Mouse (Mus musculus) forebrain, embryonic 15.5 days (tissue): ENCODE results near the gene Alkbh5. TPM values are rescaled to one million over a fixed set of nuclear protein-coding genes. Genes with fewer than 3 reads are reported as not detected.

Experiments used
- ATAC-seq: fragments of 200-750 bp; cut with Nextera tagmentation; replicated peaks from 2 replicates; pipeline ENCODE4 v1.8.0; 2017; ENCODE audit warnings: mild to moderate bottlenecking, moderate TSS enrichment, moderate library complexity
- H3K27ac ChIP-seq: fragments of 300-500 bp; sonication (generic); replicated peaks from 2 replicates; pipeline ENCODE4 v1.5.1; 2015; ENCODE audit warnings: mild to moderate bottlenecking, inconsistent platforms
- H3K27me3 ChIP-seq: fragments of 300-500 bp; sonication (generic); 2 replicates; pipeline ENCODE4 v1.6.1; 2015; ENCODE audit warnings: inconsistent platforms
- H3K36me3 ChIP-seq: fragments of 300-500 bp; sonication (generic); 2 replicates; pipeline ENCODE4 v1.6.1; 2015; ENCODE audit warnings: mild to moderate bottlenecking, inconsistent platforms
- H3K4me1 ChIP-seq: fragments of 300-500 bp; sonication (generic); 2 replicates; pipeline ENCODE4 v1.6.1; 2015; ENCODE audit warnings: inconsistent platforms
- H3K4me2 ChIP-seq: fragments of 300-500 bp; sonication (generic); replicated peaks from 2 replicates; pipeline ENCODE4 v1.6.1; 2015; ENCODE audit warnings: mild to moderate bottlenecking, inconsistent platforms
- H3K4me3 ChIP-seq: fragments of 300-500 bp; sonication (generic); 2 replicates; pipeline ENCODE4 v1.5.1; 2015; ENCODE audit warnings: mild to moderate bottlenecking, inconsistent platforms
- H3K9ac ChIP-seq: fragments of 300-500 bp; sonication (generic); replicated peaks from 2 replicates; pipeline ENCODE4 v1.6.1; 2015; ENCODE audit warnings: mild to moderate bottlenecking, inconsistent platforms
- H3K9me3 ChIP-seq: fragments of 300-500 bp; sonication (generic); 2 replicates; pipeline ENCODE4 v1.6.1; 2016; ENCODE audit warnings: inconsistent platforms
- WGBS: fragments of 180-500 bp; shearing (Covaris S2); methylation state at CpG from one replicate; pipeline ENCODE4 v1.1.7; 2015; ENCODE audit warnings: mixed read lengths; 5-methylcytosine and 5-hydroxymethylcytosine counted together
- polyA plus RNA-seq: library from polyadenylated mRNA; unstranded; fragments of >200 nt; fragmentation: Nextera tagmentation; extraction: Ambion mirVana; gene quantifications from 2 replicates; pipeline ENCODE4 v1.2.1, GENCODE M21; 2015

Alkbh5 gene
- 27.5 and 27.9 TPM in 2 replicates for polyA plus RNA-seq

DNA sequence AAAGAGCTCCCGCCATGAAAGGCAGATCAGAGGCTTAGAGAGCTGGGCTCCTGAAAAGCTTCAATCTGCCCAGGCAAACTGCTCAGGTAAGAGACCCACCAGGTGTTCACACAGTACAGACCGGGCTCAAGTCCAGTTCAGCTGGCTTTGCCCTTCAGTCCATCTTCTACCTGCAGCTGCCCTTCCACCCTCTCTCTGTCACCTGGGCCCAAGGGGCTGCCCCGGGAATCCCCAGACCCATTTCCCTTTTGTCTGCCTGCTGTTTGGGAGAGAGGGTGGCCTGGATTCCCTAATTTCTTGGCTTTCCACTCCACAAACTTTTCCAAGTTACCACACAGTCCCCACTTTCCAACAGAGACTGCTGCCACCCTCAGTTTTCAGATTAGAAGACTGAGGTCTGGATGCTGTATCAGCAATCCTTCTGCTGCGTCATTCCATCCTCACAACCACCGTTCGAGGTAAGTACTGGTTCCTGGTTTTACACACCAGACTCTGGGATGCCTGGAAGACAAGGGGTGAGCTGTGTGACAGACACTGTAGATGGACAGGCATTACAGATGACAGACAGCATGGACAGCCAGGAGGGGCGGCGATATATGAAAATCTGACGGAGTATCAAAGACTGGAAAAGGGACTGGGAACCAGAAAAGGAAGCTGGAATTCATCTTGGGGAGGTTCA is at the start of gene Alkbh5:
Alkbh5 (plus strand) TSS at position 202 of the 679 bp plus-strand sequence.
- no peak for ATAC-seq
- Histone ChIP-seq H3K9ac (peak within 1 kb of the TSS; percentile 78), H3K4me1 (peaks cover 37% of the 10 kb centered on the region), H3K4me2 (peak within 1 kb of the TSS; percentile 95), H3K27me3 (no peaks in the 10 kb centered on the region), H3K9me3 (no peaks in the 10 kb centered on the region), H3K36me3 (no peaks in the 10 kb centered on the region), H3K27ac (peak within 1 kb of the TSS; percentile 98), H3K4me3 (peak within 1 kb of the TSS; percentile 90)
- WGBS, result 18% methylated on average over 9 of the region's 9 CpGs

DNA sequence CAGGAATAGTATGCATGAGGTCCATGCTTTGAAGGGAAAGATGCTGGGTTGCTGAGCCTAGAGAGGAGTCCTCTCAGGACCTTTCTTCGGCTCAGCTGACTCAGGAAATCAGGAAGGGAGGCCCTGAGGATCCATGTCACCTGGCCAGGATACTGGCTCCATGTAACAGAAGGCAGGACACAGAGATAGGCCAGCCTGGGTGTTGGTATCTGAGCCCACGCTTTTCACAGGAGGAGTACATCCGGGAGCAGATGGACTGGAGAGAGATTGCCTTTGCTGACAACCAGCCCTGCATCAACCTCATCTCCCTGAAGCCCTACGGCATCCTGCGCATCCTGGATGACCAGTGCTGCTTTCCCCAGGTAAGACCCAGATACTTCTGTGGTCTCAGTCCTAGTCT is 43.5 kb upstream of the Alkbh5 start:
- no peaks in the 10 kb centered on the region for H3K4me1 ChIP-seq
- H3K27me3 ChIP-seq, result no peaks in the 10 kb centered on the region
- WGBS, result 91% methylated on average over 5 of the region's 5 CpGs
- no peaks in the 10 kb centered on the region for H3K36me3 ChIP-seq
- H3K4me2 ChIP-seq, result no peak overlapping the region
- H3K9ac ChIP-seq, result no peak overlapping the region
- no peak overlapping the region for H3K27ac ChIP-seq
- no peak overlapping the region for H3K4me3 ChIP-seq
- no peak for ATAC-seq
- H3K9me3 ChIP-seq, result no peaks in the 10 kb centered on the region

DNA sequence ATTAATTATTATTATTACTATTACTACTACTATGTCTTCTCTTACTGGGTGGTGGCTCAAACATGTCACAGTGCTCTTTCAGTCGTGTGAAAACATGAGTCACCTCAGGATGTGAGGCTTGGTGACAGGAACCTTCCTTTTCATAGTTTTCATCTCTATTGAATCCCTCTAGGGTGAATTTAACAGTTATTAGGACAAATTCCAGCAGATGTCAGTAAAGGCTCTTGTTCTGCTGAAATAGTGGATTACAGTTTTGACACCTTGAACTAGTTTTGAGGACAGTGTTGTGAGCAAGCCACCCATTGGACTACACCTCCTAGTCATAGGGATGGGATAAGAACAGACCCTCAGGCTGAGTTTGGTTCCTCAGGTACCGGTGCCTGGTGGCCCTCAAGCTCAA is 40.5 kb upstream of the Alkbh5 start:
- Histone ChIP-seq H3K36me3 (no peaks in the 10 kb centered on the region), H3K4me1 (no peaks in the 10 kb centered on the region), H3K9ac (no peak overlapping the region), H3K9me3 (no peaks in the 10 kb centered on the region), H3K27me3 (no peaks in the 10 kb centered on the region), H3K4me3 (no peak overlapping the region), H3K27ac (no peak overlapping the region), H3K4me2 (no peak overlapping the region)
- 73% methylated on average over 2 of the region's 2 CpGs for WGBS
- ATAC-seq, result no peak

DNA sequence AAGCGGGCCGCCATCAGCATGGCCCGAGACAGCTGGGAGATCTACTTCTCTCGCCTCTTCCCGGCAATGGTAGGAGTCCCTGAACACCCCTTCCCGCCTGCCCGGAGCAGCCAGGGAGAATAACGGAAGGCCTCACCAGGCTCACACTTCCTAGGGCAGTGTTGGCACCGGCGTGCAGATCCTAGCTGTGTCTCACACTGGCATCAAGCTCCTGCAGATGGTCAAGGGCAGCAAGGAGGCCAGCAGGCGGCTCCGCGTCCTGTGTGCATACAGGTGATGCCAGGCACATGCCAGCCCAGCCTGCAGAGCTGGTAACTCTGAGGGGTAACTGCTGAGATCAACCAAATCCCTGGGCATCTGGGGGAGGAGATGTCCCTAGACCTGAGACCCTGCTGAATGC is 28.9 kb upstream of the Alkbh5 start:
- Histone ChIP-seq H3K27ac (no peak overlapping the region), H3K9ac (no peak overlapping the region), H3K4me1 (peaks cover 10% of the 10 kb centered on the region), H3K27me3 (peaks cover 25% of the 10 kb centered on the region), H3K4me3 (no peak overlapping the region), H3K9me3 (no peaks in the 10 kb centered on the region), H3K36me3 (no peaks in the 10 kb centered on the region), H3K4me2 (no peak overlapping the region)
- ATAC-seq, result no peak
- 84% methylated on average over 13 of the region's 13 CpGs for WGBS

DNA sequence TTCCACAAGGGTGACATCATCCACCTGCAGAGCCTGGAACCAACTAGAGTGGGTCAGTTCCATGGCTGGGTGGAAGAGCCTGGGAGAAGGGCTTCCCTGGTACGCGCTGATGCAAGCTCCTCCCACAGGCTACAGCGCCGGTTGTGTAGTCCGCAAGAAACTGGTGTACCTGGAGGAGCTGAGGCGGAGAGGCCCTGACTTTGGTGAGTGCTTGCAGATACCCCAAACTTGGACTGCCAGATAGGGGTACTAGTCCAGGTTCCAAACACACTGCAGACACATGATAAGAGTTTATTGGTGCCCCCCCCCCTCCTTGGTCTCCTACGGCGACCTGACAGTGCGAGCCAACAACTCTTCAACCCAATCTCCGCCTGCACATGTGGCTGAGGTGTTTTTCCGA is 27.2 kb upstream of the Alkbh5 start:
- 0 out of 2 replicates have a peak, but pooled peaks have one; percentile 19 for ATAC-seq
- H3K27me3 ChIP-seq, result peaks cover 21% of the 10 kb centered on the region
- H3K27ac ChIP-seq, result no peak overlapping the region
- no peaks in the 10 kb centered on the region for H3K9me3 ChIP-seq
- H3K36me3 ChIP-seq, result no peaks in the 10 kb centered on the region
- peaks cover 10% of the 10 kb centered on the region for H3K4me1 ChIP-seq
- H3K4me2 ChIP-seq, result peak overlapping the region; percentile 58
- H3K4me3 ChIP-seq, result peak overlapping the region; percentile 38
- WGBS, result 5% methylated on average over 11 of the region's 11 CpGs
- peak overlapping the region; percentile 35; the same call in 1 of the 2 replicates for H3K9ac ChIP-seq

DNA sequence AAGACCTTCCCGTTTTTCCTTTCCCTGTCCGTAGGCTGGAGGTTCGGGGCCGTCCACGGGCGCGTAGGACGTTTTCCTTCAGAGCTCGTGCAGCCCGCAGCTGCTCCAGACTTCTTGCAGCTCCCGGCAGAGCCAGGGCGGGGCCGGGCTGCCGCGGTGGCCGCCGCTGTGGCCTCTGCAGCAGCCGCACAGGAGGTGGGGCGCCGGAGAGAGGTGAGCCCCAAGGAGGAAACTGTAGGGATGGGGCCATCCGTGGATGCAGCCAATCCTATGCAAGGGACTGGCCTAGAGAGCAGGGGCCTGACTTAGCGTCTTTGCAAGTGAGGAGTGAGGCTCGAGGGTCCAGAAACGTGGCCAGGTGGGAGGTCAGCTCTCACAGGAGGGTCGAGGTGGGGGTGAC is 26.7 kb upstream of the Alkbh5 start:
- Histone ChIP-seq H3K4me3 (peak overlapping the region; percentile 38), H3K27ac (no peak overlapping the region), H3K27me3 (peaks cover 21% of the 10 kb centered on the region), H3K4me2 (peak overlapping the region; percentile 58), H3K9me3 (no peaks in the 10 kb centered on the region), H3K36me3 (no peaks in the 10 kb centered on the region), H3K4me1 (peaks cover 10% of the 10 kb centered on the region), H3K9ac (peak overlapping the region; percentile 35; the same call in 1 of the 2 replicates)
- no peak for ATAC-seq
- 0% methylated on average over 25 of the region's 25 CpGs for WGBS

DNA sequence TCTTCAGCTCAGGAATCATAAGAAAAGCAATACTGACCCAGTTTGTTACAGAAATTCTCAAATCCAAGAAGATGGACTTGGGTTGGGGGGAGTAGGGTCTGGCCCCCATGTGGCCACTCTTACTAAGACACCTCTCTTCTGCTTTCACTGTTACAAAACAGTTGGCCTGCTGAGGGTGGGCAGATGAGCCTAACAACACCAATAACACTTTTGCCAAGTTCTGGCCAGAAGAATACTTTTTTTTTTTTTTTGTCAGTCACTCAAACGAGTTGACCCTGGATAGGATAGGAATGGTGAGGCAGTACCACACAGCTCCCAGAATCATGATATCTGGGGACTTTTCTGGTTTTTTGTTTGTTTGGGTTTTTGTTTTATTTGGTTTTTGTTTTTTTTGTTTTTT is 24.3 kb upstream of the Alkbh5 start:
- H3K4me2 ChIP-seq, result no peak overlapping the region
- peaks cover 21% of the 10 kb centered on the region for H3K27me3 ChIP-seq
- no peaks in the 10 kb centered on the region for H3K9me3 ChIP-seq
- no peak overlapping the region for H3K9ac ChIP-seq
- WGBS, result 70% methylated on average over 1 of the region's 1 CpGs
- no peak for ATAC-seq
- H3K27ac ChIP-seq, result no peak overlapping the region
- peaks cover 10% of the 10 kb centered on the region for H3K4me1 ChIP-seq
- no peaks in the 10 kb centered on the region for H3K36me3 ChIP-seq
- H3K4me3 ChIP-seq, result no peak overlapping the region

DNA sequence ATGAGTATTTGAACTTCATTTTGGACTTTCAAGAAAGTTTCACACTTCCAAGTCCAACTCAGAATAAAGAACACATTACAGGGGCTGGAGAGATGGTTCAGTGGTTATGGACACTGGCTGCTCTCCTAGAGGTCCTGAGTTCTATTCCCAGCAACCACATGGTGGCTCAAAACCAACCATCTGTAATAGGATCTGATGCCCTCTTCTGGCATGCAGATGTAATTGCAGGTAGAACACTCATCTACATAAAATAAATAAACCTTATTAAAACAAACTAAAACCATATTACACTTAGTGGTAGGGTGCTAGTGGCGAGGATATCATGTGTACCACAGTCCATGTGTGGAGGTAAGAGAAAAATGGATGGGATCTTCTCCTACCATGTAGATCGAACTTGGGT is 23.7 kb upstream of the Alkbh5 start:
- Histone ChIP-seq H3K27me3 (peaks cover 21% of the 10 kb centered on the region), H3K4me2 (no peak overlapping the region), H3K4me1 (peaks cover 10% of the 10 kb centered on the region), H3K4me3 (no peak overlapping the region), H3K27ac (no peak overlapping the region), H3K36me3 (no peaks in the 10 kb centered on the region), H3K9me3 (no peaks in the 10 kb centered on the region), H3K9ac (no peak overlapping the region)
- WGBS, result 76% methylated on average over 2 of the region's 2 CpGs
- no peak for ATAC-seq

DNA sequence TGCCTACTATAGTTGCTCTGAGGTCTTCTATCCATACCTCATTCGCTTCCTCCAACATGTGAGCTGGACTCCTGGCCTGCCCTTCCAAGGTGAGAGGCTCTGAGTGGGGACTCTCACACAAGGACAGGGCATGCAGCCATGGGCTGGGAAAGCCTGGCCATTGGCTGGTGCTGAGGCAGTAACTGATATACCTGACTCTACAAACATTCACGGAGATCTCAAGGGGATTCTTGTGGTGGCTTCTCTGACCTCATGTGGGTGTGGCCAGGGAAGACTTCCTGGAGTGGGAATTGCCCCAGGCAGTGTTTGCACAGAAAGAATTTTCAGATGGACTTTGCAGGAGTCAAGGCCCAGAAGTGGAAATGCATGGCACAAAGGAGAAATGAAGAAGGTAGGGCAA is 21.2 kb upstream of the Alkbh5 start:
- Histone ChIP-seq H3K27me3 (peaks cover 9% of the 10 kb centered on the region), H3K4me3 (no peak overlapping the region), H3K36me3 (no peaks in the 10 kb centered on the region), H3K4me2 (no peak overlapping the region), H3K4me1 (no peaks in the 10 kb centered on the region), H3K9me3 (no peaks in the 10 kb centered on the region), H3K9ac (no peak overlapping the region), H3K27ac (no peak overlapping the region)
- WGBS, result 76% methylated on average over 2 of the region's 2 CpGs
- ATAC-seq, result no peak

DNA sequence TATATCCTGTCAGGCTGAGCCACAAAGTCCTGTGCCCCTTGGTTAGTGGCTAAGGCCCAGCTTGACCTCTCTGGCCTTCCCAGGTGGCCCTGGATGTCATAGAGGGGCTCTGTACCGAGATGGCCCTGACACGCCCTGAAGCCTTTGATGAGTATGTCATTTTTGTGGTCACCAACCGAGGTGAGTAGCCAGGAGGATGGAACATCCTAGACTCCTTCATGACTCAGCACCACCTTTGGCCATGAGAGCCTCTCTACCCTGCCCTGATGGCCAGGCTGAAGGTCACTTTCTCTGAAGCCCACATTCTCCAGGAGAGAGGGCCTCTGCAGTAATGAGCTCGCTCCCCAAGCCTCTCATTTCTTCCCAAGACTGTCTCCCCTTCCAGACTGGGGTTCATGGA is 17.9 kb upstream of the Alkbh5 start:
- no peaks in the 10 kb centered on the region for H3K4me1 ChIP-seq
- WGBS, result 85% methylated on average over 4 of the region's 4 CpGs
- no peak overlapping the region for H3K4me3 ChIP-seq
- no peak overlapping the region for H3K9ac ChIP-seq
- ATAC-seq, result no peak
- H3K9me3 ChIP-seq, result no peaks in the 10 kb centered on the region
- H3K27me3 ChIP-seq, result no peaks in the 10 kb centered on the region
- no peak overlapping the region for H3K4me2 ChIP-seq
- no peaks in the 10 kb centered on the region for H3K36me3 ChIP-seq
- no peak overlapping the region for H3K27ac ChIP-seq

DNA sequence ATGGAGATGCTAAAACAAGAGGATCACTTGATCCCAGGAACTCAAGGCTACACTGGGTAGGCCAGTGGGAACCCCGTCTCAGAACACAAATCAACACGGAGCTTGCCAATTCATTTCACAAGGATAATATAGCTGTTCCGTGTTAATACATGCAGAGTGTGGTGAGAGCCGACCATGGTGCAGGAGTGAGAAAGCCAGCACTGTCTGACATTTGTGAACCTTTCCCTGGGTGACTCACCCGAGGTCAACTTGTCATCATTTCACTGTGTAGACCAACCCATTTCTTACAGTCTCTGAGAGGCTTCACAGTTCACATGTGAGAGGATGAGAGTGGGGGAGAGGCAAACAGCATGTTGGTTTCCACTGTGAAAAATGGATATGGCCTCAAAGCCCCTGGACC is 14.2 kb upstream of the Alkbh5 start:
- no peaks in the 10 kb centered on the region for H3K27me3 ChIP-seq
- H3K4me1 ChIP-seq, result no peaks in the 10 kb centered on the region
- WGBS, result 76% methylated on average over 5 of the region's 5 CpGs
- no peak overlapping the region for H3K4me3 ChIP-seq
- H3K36me3 ChIP-seq, result no peaks in the 10 kb centered on the region
- H3K9ac ChIP-seq, result no peak overlapping the region
- no peak overlapping the region for H3K27ac ChIP-seq
- no peaks in the 10 kb centered on the region for H3K9me3 ChIP-seq
- H3K4me2 ChIP-seq, result no peak overlapping the region
- no peak for ATAC-seq

DNA sequence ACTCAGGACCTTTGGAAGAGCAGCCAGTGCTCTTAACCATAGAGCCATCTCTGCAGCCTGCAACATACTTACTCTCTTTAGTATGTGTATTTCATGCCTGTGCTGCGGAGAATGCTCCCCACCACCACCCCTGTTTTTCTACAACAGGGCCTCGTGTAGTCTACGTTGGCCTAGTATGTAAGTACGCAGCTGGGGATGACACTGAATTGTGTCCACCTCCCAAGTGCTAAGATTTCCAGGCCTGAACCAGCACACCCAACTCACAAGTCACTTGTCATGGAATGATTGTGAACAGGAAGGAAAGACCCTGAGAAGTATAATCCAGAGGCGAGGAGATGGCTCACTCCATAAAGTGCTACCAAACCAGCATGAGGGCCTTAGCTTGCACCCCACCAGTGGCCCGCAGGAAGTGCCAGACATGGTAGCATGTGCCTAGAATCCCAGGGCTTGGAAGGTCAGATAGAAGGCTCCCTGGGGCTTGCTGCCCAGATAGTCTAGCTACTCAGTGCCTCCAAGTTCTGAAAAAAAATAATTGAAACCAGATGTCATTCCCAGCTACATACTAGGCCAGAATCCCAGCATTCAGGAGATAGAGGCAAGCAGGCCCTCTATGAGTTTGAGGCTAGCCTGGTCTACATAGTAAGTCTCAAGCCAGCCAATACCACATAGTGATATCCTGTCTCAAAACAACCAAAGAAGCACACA is 13.4 kb upstream of the Alkbh5 start:
- Histone ChIP-seq H3K9me3 (no peaks in the 10 kb centered on the region), H3K4me1 (no peaks in the 10 kb centered on the region), H3K9ac (no peak overlapping the region), H3K27ac (no peak overlapping the region), H3K4me3 (no peak overlapping the region), H3K36me3 (no peaks in the 10 kb centered on the region), H3K4me2 (no peak overlapping the region), H3K27me3 (no peaks in the 10 kb centered on the region)
- 94% methylated on average over 6 of the region's 6 CpGs for WGBS
- ATAC-seq, result no peak
